Mouse (Mus musculus): ENCODE data around the gene Tmem267.
"Not testable (repeated sequence)": the region's sequence is repeated elsewhere in the genome, so short reads cannot be mapped to it uniquely, and the experiment has no call there.

The Tmem267 gene

GRCm38 (mm10) chr13:119487880-119488580 lies at the start of gene Tmem267, which contains the start of gene 3110070M22Rik:
TSS of gene Tmem267 (plus strand) at chr13:119488039.
TSS of gene 3110070M22Rik (minus strand) at chr13:119488383.
- DNase-seq (ENCODE audit: extremely low spot score, low spot score), result peak; percentile 74

- no peak for DNase-seq (ENCODE audit: extremely low spot score, low spot score)
These were observed 45.6 kb upstream of the Tmem267 start for GRCm38 (mm10) chr13:119442244-119442643.

- no peak for DNase-seq (ENCODE audit: extremely low spot score, low spot score)
These were observed 34.3 kb upstream of the Tmem267 start for GRCm38 (mm10) chr13:119453563-119453962.

- DNase-seq (ENCODE audit: extremely low spot score, low spot score), result no peak
These were observed 32.8 kb upstream of the Tmem267 start for GRCm38 (mm10) chr13:119455082-119455481.

- no peak for DNase-seq (ENCODE audit: extremely low spot score, low spot score)
These were observed 31.5 kb upstream of the Tmem267 start for GRCm38 (mm10) chr13:119456342-119456741.

GRCm38 (mm10) chr13:119461900-119462595 lies 25.8 kb upstream of the Tmem267 start:
- DNase-seq (ENCODE audit: extremely low spot score, low spot score), result peak; percentile 18

- peak; percentile 85 for DNase-seq (ENCODE audit: extremely low spot score, low spot score)
These were observed 25.0 kb upstream of the Tmem267 start, which contains the start of gene 4833420G17Rik for GRCm38 (mm10) chr13:119462596-119463560. TSS of gene 4833420G17Rik (plus strand) at chr13:119462768.

- no peak for DNase-seq (ENCODE audit: extremely low spot score, low spot score)
These were observed 11.2 kb upstream of the Tmem267 start for GRCm38 (mm10) chr13:119476631-119477030.

- no peak for DNase-seq (ENCODE audit: extremely low spot score, low spot score)
These were observed 10.1 kb upstream of the Tmem267 start for GRCm38 (mm10) chr13:119477789-119478188.

- no peak for DNase-seq (ENCODE audit: extremely low spot score, low spot score)
These were observed 485 bp upstream of the Tmem267 start for GRCm38 (mm10) chr13:119487354-119487753.

GRCm38 (mm10) chr13:119492083-119492482 lies 4.2 kb downstream of the Tmem267 start:
- not testable (repeated sequence) for DNase-seq (ENCODE audit: extremely low spot score, low spot score)

GRCm38 (mm10) chr13:119494938-119495337 lies 7.1 kb downstream of the Tmem267 start:
- not testable (repeated sequence) for DNase-seq (ENCODE audit: extremely low spot score, low spot score)

- peak; percentile 67 for DNase-seq (ENCODE audit: extremely low spot score, low spot score)
These were observed 108.7 kb downstream of the Tmem267 start for GRCm38 (mm10) chr13:119596321-119597211.

- DNase-seq (ENCODE audit: extremely low spot score, low spot score), result peak; percentile 42
These were observed 110.6 kb downstream of the Tmem267 start for GRCm38 (mm10) chr13:119598466-119598865.

- not testable (repeated sequence) for DNase-seq (ENCODE audit: extremely low spot score, low spot score)
These were observed 111.2 kb downstream of the Tmem267 start for GRCm38 (mm10) chr13:119599066-119599465.

- not testable (repeated sequence) for DNase-seq (ENCODE audit: extremely low spot score, low spot score)
These were observed 111.7 kb downstream of the Tmem267 start for GRCm38 (mm10) chr13:119599498-119599897.

GRCm38 (mm10) chr13:119600166-119600565 lies 112.3 kb downstream of the Tmem267 start:
- peak; percentile 80 for DNase-seq (ENCODE audit: extremely low spot score, low spot score)

GRCm38 (mm10) chr13:119602688-119603331 lies 115.0 kb downstream of the Tmem267 start:
- peak; percentile 68 for DNase-seq (ENCODE audit: extremely low spot score, low spot score)

GRCm38 (mm10) chr13:119603890-119604289 lies 116.1 kb downstream of the Tmem267 start:
- DNase-seq (ENCODE audit: extremely low spot score, low spot score), result not testable (repeated sequence)

GRCm38 (mm10) chr13:119604322-119604721 lies 116.5 kb downstream of the Tmem267 start:
- DNase-seq (ENCODE audit: extremely low spot score, low spot score), result not testable (repeated sequence)
